Mouse (Mus musculus) kidney, adult 2 months (tissue): Measurements from ENCODE around the gene Car1.

ENCODE experiments used
- CTCF ChIP-seq: fragments of 200-500 bp; conservative IDR thresholded peaks from 2 replicates; pipeline ENCODE4 v1.5.1; 2011; ENCODE audit warnings: low read depth, mild to moderate bottlenecking, control low read depth, low read length, moderate library complexity, mixed read lengths; ENCODE audit not compliant: insufficient read depth, insufficient read length
- POLR2A ChIP-seq: fragments of 200-500 bp; IDR thresholded peaks from one replicate; pipeline ENCODE4 v1.6.1; 2011; ENCODE audit warnings: low read depth, low read length, control low read depth

GRCm38 (mm10) chr3:14839466-14840118 is 31.4 kb upstream of the Car1 start:
- TF ChIP-seq CTCF (no peak), POLR2A (no peak)
